Mouse (Mus musculus): ENCODE data around the gene Nrxn1.
"Not testable (repeated sequence)": the region's sequence is repeated elsewhere in the genome, so short reads cannot be mapped to it uniquely, and the experiment has no call there.

Gene Nrxn1

GRCm38 (mm10) chr17:90546806-90547205 is 546.1 kb downstream of the Nrxn1 start:
- no peak for DNase-seq

- DNase-seq: no peak
Observed at GRCm38 (mm10) chr17:90544639-90545259, 548.1 kb downstream of the Nrxn1 start.

GRCm38 (mm10) chr17:90543986-90544638 is 548.8 kb downstream of the Nrxn1 start:
- DNase-seq: no peak

GRCm38 (mm10) chr17:90531443-90531842 is 561.4 kb downstream of the Nrxn1 start:
- no peak for DNase-seq

GRCm38 (mm10) chr17:90506026-90506425 is 586.8 kb downstream of the Nrxn1 start:
- DNase-seq: no peak

GRCm38 (mm10) chr17:90503999-90504398 is 588.9 kb downstream of the Nrxn1 start:
- not testable (repeated sequence) for DNase-seq

GRCm38 (mm10) chr17:90501023-90501675 is 591.7 kb downstream of the Nrxn1 start:
- no peak for DNase-seq

GRCm38 (mm10) chr17:90479531-90480250 is 613.2 kb downstream of the Nrxn1 start:
- DNase-seq: no peak

GRCm38 (mm10) chr17:90456748-90457147 is 636.1 kb downstream of the Nrxn1 start:
- DNase-seq: no peak

GRCm38 (mm10) chr17:90455904-90456303 is 637.0 kb downstream of the Nrxn1 start:
- no peak for DNase-seq

GRCm38 (mm10) chr17:90455409-90455775 is 637.5 kb downstream of the Nrxn1 start:
- DNase-seq: no peak

GRCm38 (mm10) chr17:90454738-90455408 is 638.0 kb downstream of the Nrxn1 start:
- no peak for DNase-seq

GRCm38 (mm10) chr17:90454356-90454737 is 638.5 kb downstream of the Nrxn1 start:
- no peak for DNase-seq

GRCm38 (mm10) chr17:90453280-90453679 is 639.6 kb downstream of the Nrxn1 start:
- DNase-seq: no peak

- no peak for DNase-seq
Observed at GRCm38 (mm10) chr17:90452770-90453169, 640.1 kb downstream of the Nrxn1 start.

GRCm38 (mm10) chr17:90451384-90451783 is 641.5 kb downstream of the Nrxn1 start:
- no peak for DNase-seq

- DNase-seq: no peak
Observed at GRCm38 (mm10) chr17:90443067-90443466, 649.8 kb downstream of the Nrxn1 start.

- no peak for DNase-seq
Observed at GRCm38 (mm10) chr17:90435836-90436235, 657.0 kb downstream of the Nrxn1 start.

GRCm38 (mm10) chr17:90435371-90435770 is 657.5 kb downstream of the Nrxn1 start:
- DNase-seq: no peak

GRCm38 (mm10) chr17:90430211-90430610 is 662.7 kb downstream of the Nrxn1 start:
- no peak for DNase-seq

- no peak for DNase-seq
Observed at GRCm38 (mm10) chr17:90425974-90426373, 666.9 kb downstream of the Nrxn1 start.

GRCm38 (mm10) chr17:90422591-90422990 is 670.3 kb downstream of the Nrxn1 start:
- DNase-seq: no peak

GRCm38 (mm10) chr17:90420757-90421156 is 672.1 kb downstream of the Nrxn1 start:
- DNase-seq: no peak

All from thymus, adult 18-20 months (tissue).